Mouse (Mus musculus) E14TG2a.4 (cell line): ENCODE data around the gene Srgap1.

Source experiments
- CTCF ChIP-seq: conservative IDR thresholded peaks from 2 replicates; pipeline ENCODE4 v1.5.1; 2014; ENCODE audit warnings: low read length
- POU5F1 ChIP-seq: IDR thresholded peaks from 2 replicates; pipeline ENCODE4 v1.6.1; 2014; ENCODE audit warnings: low read length, borderline replicate concordance

GRCm38 (mm10) chr10:121873063-121873489, 174.0 kb downstream of the Srgap1 start:
- TF ChIP-seq CTCF (no peak), POU5F1 (no peak)
